Mouse (Mus musculus) lung, postnatal 0 days (tissue): ENCODE results near the gene Thoc7.
A peak's percentile ranks its signal among the peaks of the same experiment; 100 is the strongest.

Source experiments
- CTCF ChIP-seq: IDR thresholded peaks from 2 replicates; pipeline ENCODE4 v1.5.1; 2016; ENCODE audit warnings: antibody characterized with exemption, mild to moderate bottlenecking
- EP300 ChIP-seq: IDR thresholded peaks from 2 replicates; pipeline ENCODE4 v1.6.1; 2016; ENCODE audit warnings: antibody characterized with exemption, mild to moderate bottlenecking, control low read depth

DNA sequence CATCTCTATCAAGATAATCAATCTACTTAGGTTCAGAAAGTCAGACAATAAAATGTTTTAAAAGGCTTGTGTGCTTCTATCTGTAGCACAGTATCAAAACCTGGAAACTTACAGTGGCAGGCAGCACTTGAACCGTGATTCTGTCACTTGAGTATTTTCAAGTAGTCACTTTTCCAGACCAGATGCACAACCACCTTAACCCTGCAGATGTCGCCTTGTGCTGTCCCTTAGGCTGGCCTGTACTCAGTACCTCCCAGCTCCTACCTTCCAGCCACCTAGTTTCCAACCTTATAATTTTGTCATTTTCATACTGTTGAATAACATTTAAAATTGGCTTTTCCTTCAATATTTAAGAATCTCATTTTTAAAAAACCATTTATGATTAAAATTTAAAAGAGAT lies 20.5 kb upstream of the Thoc7 start:
- TF ChIP-seq CTCF (peak; percentile 65), EP300 (no peak)
